Mouse (Mus musculus): Measurements from ENCODE around the gene Coro6. TPM values are rescaled to one million over a fixed set of nuclear protein-coding genes. Genes with fewer than 3 reads are reported as not detected.

Gene Coro6
- polyA plus RNA-seq, 2 experiments, result 0.08 to 0.10 TPM

DNA sequence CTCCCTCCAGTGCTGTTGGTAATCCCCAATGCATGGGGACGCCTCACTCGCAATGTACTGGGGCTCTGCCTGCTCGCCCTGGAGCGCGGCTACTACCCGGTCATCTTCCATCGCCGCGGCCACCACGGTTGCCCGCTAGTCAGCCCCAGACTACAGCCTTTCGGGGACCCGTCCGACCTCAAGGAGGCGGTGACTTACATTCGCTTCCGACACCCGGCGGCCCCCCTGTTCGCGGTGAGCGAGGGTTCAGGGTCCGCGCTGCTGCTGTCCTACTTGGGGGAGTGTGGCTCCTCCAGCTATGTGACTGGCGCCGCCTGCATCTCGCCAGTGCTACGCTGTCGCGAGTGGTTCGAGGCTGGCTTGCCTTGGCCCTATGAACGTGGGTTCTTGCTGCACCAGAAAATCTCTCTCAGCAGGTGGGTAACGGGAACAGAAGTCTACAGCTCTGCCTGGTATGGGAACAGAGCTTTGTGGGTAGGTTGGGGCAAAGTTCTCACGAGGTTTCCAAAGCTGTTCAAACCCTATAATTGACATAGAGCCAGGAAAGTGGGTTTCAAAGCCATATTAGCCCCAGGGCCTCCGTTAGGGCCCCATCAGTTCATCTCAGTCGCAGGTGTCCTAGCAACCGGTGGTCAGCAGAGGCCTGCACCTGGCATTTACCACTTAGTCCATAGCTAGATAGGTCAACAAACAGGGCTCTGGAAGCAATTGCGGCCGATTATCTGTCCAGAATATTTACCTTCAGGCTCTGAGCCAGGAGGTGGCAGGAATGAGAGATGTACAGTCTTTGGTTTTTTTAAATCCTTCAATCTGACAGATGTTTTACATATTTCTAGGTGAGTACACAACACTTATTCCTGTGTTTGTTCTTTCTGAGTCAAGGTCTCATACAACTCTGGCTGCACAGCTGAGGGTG lies 53.7 kb downstream of the Coro6 start, which contains the start of gene Trp53i13:
TSS of gene Trp53i13 (minus strand) at position 344 of the 916 bp plus-strand sequence.
- Histone ChIP-seq H3K4me2 (ENCODE audit: low read depth) (peak within 1 kb of the TSS; percentile 98), H3K9me3 (ENCODE audit: control insufficient read depth, low read length) (no peaks in the 10 kb centered on the region), H3K9ac (replicated peaks) (peak within 1 kb of the TSS; percentile 46), H3K4me1 (replicated peaks; ENCODE audit: control insufficient read depth in 2 of 2, insufficient read depth in 2 of 2, low read length in 1 of 2) (peaks cover 18 to 23% of the 10 kb centered on the region in 2 experiments), H3K27ac (no peak within 1 kb of the TSS), H3K36me3 (replicated peaks; ENCODE audit: control insufficient read depth, insufficient read depth, low read depth) (no peaks in the 10 kb centered on the region), H3K27me3 (ENCODE audit: control insufficient read depth, insufficient read depth, low read length) (peaks cover 37% of the 10 kb centered on the region), H3K4me3 (ENCODE audit: insufficient read depth in 1 of 2, low read depth in 2 of 2, low read length in 2 of 2) (peak within 1 kb of the TSS; percentile 39 to 80)
- DNase-seq (ENCODE audit: low read depth in 3 of 3, low spot score in 3 of 3) (no peak), ATAC-seq (ENCODE audit: insufficient read depth) (no peak)
- TF ChIP-seq EP300 (IDR thresholded peaks at IDR 0.05; ENCODE audit: low read depth), result no peak
- TF ChIP-seq CTCF (IDR thresholded peaks at IDR 0.05; ENCODE audit: low read depth), result no peak
- WGBS (ENCODE audit: insufficient replicate concordance), result 12% methylated on average over 39 of the region's 39 CpGs

- DNase-seq (ENCODE audit: low read depth in 3 of 3, low spot score in 3 of 3), result no peak
- Histone ChIP-seq H3K9ac (replicated peaks) (no peak overlapping the region), H3K9me3 (ENCODE audit: control insufficient read depth, low read length) (no peaks in the 10 kb centered on the region), H3K4me3 (ENCODE audit: insufficient read depth in 1 of 2, low read depth in 2 of 2, low read length in 2 of 2) (no peak overlapping the region), H3K27ac (no peak overlapping the region), H3K4me2 (ENCODE audit: low read depth) (no peak overlapping the region; the same call in none of the 2 replicates), H3K27me3 (ENCODE audit: control insufficient read depth, insufficient read depth, low read length) (peaks cover 37% of the 10 kb centered on the region), H3K4me1 (replicated peaks; ENCODE audit: control insufficient read depth in 2 of 2, insufficient read depth in 2 of 2, low read length in 1 of 2) (peaks cover 18 to 23% of the 10 kb centered on the region in 2 experiments), H3K36me3 (replicated peaks; ENCODE audit: control insufficient read depth, insufficient read depth, low read depth) (no peaks in the 10 kb centered on the region)
- 67% methylated on average over 5 of the region's 5 CpGs for WGBS (ENCODE audit: insufficient replicate concordance)
- no peak for TF ChIP-seq EP300 (IDR thresholded peaks at IDR 0.05; ENCODE audit: low read depth)
- no peak for ATAC-seq (ENCODE audit: insufficient read depth)
Measured at GRCm38 (mm10) chr11:77516553-77517425, 54.6 kb downstream of the Coro6 start.

DNA sequence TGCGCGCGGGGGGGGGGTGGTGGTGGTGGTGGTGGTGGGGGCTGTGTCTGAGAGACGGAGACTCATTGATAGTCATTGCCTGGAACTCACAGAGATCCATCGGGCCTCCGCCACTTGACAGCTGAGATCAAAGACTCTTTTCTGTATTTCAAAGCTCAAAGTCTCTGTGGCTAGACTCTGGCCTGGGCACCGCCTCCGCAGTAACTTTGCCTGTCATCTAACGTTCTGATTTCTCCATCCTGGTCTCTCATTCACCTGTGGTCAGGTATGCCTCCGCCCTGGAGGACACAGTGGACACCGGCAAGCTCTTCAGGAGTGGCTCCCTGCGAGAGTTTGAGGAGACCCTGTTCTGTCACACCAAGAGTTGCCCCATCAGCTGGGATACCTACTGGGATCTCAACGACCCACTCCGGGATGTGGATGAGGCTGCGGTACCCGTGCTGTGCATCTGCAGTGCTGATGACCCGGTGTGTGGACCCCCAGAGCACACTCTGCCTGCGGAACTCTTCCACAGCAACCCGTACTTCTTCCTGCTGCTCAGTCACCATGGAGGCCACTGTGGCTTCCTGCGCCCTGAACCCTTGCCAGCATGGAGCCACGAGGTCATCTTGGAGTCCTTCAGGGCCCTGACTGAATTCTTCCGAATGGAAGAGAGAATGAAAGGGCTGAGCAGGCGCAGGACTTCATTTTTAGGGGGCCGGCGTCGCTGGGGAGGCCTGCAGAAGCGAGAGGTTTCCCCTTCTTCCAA lies 56.0 kb downstream of the Coro6 start:
- Histone ChIP-seq H3K4me3 (ENCODE audit: insufficient read depth in 1 of 2, low read depth in 2 of 2, low read length in 2 of 2) (no peak overlapping the region), H3K36me3 (replicated peaks; ENCODE audit: control insufficient read depth, insufficient read depth, low read depth) (no peaks in the 10 kb centered on the region), H3K4me1 (replicated peaks; ENCODE audit: control insufficient read depth in 2 of 2, insufficient read depth in 2 of 2, low read length in 1 of 2) (peaks cover 15 to 17% of the 10 kb centered on the region in 2 experiments), H3K27ac (no peak overlapping the region), H3K4me2 (ENCODE audit: low read depth) (no peak overlapping the region), H3K9me3 (ENCODE audit: control insufficient read depth, low read length) (no peaks in the 10 kb centered on the region), H3K9ac (replicated peaks) (no peak overlapping the region), H3K27me3 (ENCODE audit: control insufficient read depth, insufficient read depth, low read length) (peaks cover 37% of the 10 kb centered on the region)
- 55% methylated on average over 27 of the region's 27 CpGs for WGBS (ENCODE audit: insufficient replicate concordance)
- no peak for ATAC-seq (ENCODE audit: insufficient read depth)
- TF ChIP-seq EP300 (IDR thresholded peaks at IDR 0.05; ENCODE audit: low read depth) (no peak), CTCF (IDR thresholded peaks at IDR 0.05; ENCODE audit: low read depth) (no peak)
- no peak for DNase-seq (ENCODE audit: low read depth in 3 of 3, low spot score in 3 of 3)

GRCm38 (mm10) chr11:77519043-77519442 lies 56.8 kb downstream of the Coro6 start, which contains the start of gene Gm10392:
Gene Gm10392, minus strand, starts transcription at chr11:77519198.
- Histone ChIP-seq H3K4me3 (ENCODE audit: insufficient read depth in 1 of 2, low read depth in 2 of 2, low read length in 2 of 2) (no peak within 1 kb of the TSS), H3K4me2 (ENCODE audit: low read depth) (no peak within 1 kb of the TSS), H3K27me3 (ENCODE audit: control insufficient read depth, insufficient read depth, low read length) (peaks cover 37% of the 10 kb centered on the region), H3K4me1 (replicated peaks; ENCODE audit: control insufficient read depth in 2 of 2, insufficient read depth in 2 of 2, low read length in 1 of 2) (peaks cover 9 to 12% of the 10 kb centered on the region in 2 experiments), H3K9me3 (ENCODE audit: control insufficient read depth, low read length) (no peaks in the 10 kb centered on the region), H3K9ac (replicated peaks) (no peak within 1 kb of the TSS), H3K36me3 (replicated peaks; ENCODE audit: control insufficient read depth, insufficient read depth, low read depth) (no peaks in the 10 kb centered on the region), H3K27ac (no peak within 1 kb of the TSS)
- no peak for ATAC-seq (ENCODE audit: insufficient read depth)
- TF ChIP-seq EP300 (IDR thresholded peaks at IDR 0.05; ENCODE audit: low read depth), result no peak
- TF ChIP-seq CTCF (IDR thresholded peaks at IDR 0.05; ENCODE audit: low read depth), result no peak
- WGBS (ENCODE audit: insufficient replicate concordance), result 8% methylated on average over 5 of the region's 5 CpGs
- no peak for DNase-seq (ENCODE audit: low read depth in 3 of 3, low spot score in 3 of 3)

Other genes with a start within 250 kb of the Coro6 start
- gene Ssh2, start 246.1 kb upstream of the Coro6 start, polyA plus RNA-seq (2012; rRNA removed), result 2.0 and 2.5 TPM in 2 replicates
- gene Ssh2, start 246.1 kb upstream of the Coro6 start, polyA plus RNA-seq (2014; fragmentation: Nextera tagmentation; extraction: Ambion mirVana), result 3.6 and 4.2 TPM in 2 replicates
- 4.1 and 4.8 TPM in 2 replicates for gene Ankrd13b, start 27.3 kb downstream of the Coro6 start, polyA plus RNA-seq (2012; rRNA removed)
- gene Ankrd13b, start 27.3 kb downstream of the Coro6 start, polyA plus RNA-seq (2014; fragmentation: Nextera tagmentation; extraction: Ambion mirVana), result 0.67 and 1.00 TPM in 2 replicates
- 6.3 and 7.3 TPM in 2 replicates for gene Git1, start 31.2 kb downstream of the Coro6 start, polyA plus RNA-seq (2012; rRNA removed)
- 2.2 TPM in 2 replicates for gene Git1, start 31.2 kb downstream of the Coro6 start, polyA plus RNA-seq (2014; fragmentation: Nextera tagmentation; extraction: Ambion mirVana)
- gene Abhd15, start 52.7 kb downstream of the Coro6 start, polyA plus RNA-seq (2012; rRNA removed), result 0.76 and 1.1 TPM in 2 replicates
- gene Abhd15, start 52.7 kb downstream of the Coro6 start, polyA plus RNA-seq (2014; fragmentation: Nextera tagmentation; extraction: Ambion mirVana), result 2.3 and 2.7 TPM in 2 replicates
- 2.8 and 3.3 TPM in 2 replicates for gene Trp53i13, start 53.6 kb downstream of the Coro6 start, polyA plus RNA-seq (2012; rRNA removed)
- gene Trp53i13, start 53.6 kb downstream of the Coro6 start, polyA plus RNA-seq (2014; fragmentation: Nextera tagmentation; extraction: Ambion mirVana), result 3.5 and 4.2 TPM in 2 replicates
- not detected in 2 replicates for gene Gm10392, start 56.8 kb downstream of the Coro6 start, polyA plus RNA-seq (2012; rRNA removed)
- gene Gm10392, start 56.8 kb downstream of the Coro6 start, polyA plus RNA-seq (2014; fragmentation: Nextera tagmentation; extraction: Ambion mirVana), result not detected in 2 replicates
- gene Taok1, start 145.4 kb downstream of the Coro6 start, polyA plus RNA-seq (2012; rRNA removed), result 2.5 and 3.3 TPM in 2 replicates
- gene Taok1, start 145.4 kb downstream of the Coro6 start, polyA plus RNA-seq (2014; fragmentation: Nextera tagmentation; extraction: Ambion mirVana), result 4.0 and 5.1 TPM in 2 replicates
- 5.8 and 7.6 TPM in 2 replicates for gene Nufip2, start 223.7 kb downstream of the Coro6 start, polyA plus RNA-seq (2012; rRNA removed)
- gene Nufip2, start 223.7 kb downstream of the Coro6 start, polyA plus RNA-seq (2014; fragmentation: Nextera tagmentation; extraction: Ambion mirVana), result 1.2 and 1.9 TPM in 2 replicates